11 mouse cellular contexts compared by ENCODE assay signal in genomic region chr17:71211962-71212646, GRCm38 (mm10). TPM values are rescaled to one million over a fixed set of nuclear protein-coding genes. Genes with fewer than 3 reads are reported as not detected.
DNase-seq lines count a peak whose midpoint lies in the region; ATAC-seq lines count a peak whose summit lies in the region.
"Had no signal": no experiment of that assay in that cellular context is flagged by ENCODE, and none has a peak within 500 bp of the region (broad histone marks: within the 10 kb centered on the region; RNA-seq: fewer than 3 reads in every experiment).

No protein-coding gene starts in this region.

- H3K4me1 ChIP-seq in megakaryocyte, embryonic 14.5 days, result peaks cover 99% of the 10 kb centered on the region
- peaks cover 2% of the 10 kb centered on the region; the same call in 1 of the 2 replicates for H3K4me1 ChIP-seq in limb, embryonic 11.5 days (ENCODE audit: control insufficient read depth, insufficient read depth, low read length)

- peak; percentile 86 for DNase-seq in c-Kit-positive CD71-positive TER-119-positive erythroid progenitor cells, embryonic 14.5 days (ENCODE audit: low spot score)
- no peak for DNase-seq in limb, embryonic 11.5 days (ENCODE audit: low spot score)
- DNase-seq in MN1 (ENCODE audit: low spot score), result no peak
- no peak for DNase-seq in thymus, postnatal 10 days (ENCODE audit: low spot score in 2 of 2)
- DNase-seq: left cerebral cortex, postnatal 4 days; thymus, postnatal 14 days had no signal

- peak overlapping the region; percentile 83 for H3K4me3 ChIP-seq in megakaryocyte, embryonic 14.5 days (replicated peaks)
- H3K4me3 ChIP-seq in limb, embryonic 11.5 days (ENCODE audit: low read depth, low read length), result no peak overlapping the region
- H3K4me3 ChIP-seq: myocyte had no signal

- peak overlapping the region; percentile 23 for H3K27ac ChIP-seq in limb, embryonic 11.5 days (replicated peaks; ENCODE audit: low read depth, low read length)

- peaks cover 56% of the 10 kb centered on the region for H3K36me3 ChIP-seq in megakaryocyte, embryonic 14.5 days (replicated peaks; ENCODE audit: low read length)
- H3K36me3 ChIP-seq in limb, embryonic 11.5 days (ENCODE audit: control insufficient read depth, insufficient read depth, low read length), result no peaks in the 10 kb centered on the region; the same call in 1 of the 2 replicates

- ATAC-seq in megakaryocyte, adult 5-6 weeks (ENCODE audit: poor library complexity, severe bottlenecking), result no peak
- peak; percentile 63; the same call in 1 of the 2 replicates for ATAC-seq in limb, embryonic 11.5 days (ENCODE audit: insufficient number of reproducible peaks, low FRiP score, low TSS enrichment, low read depth)
- ATAC-seq in megakaryocyte progenitor cell, adult 5-6 weeks (replicated peaks; ENCODE audit: poor library complexity), result peak; percentile 83
- ATAC-seq: activated CD4-positive, CD25-positive, alpha-beta regulatory T cell, adult 4 months had no signal

- H3K9me3 ChIP-seq in megakaryocyte, embryonic 14.5 days, result no peaks in the 10 kb centered on the region
- H3K9me3 ChIP-seq in limb, embryonic 11.5 days (ENCODE audit: control insufficient read depth, low read length), result no peaks in the 10 kb centered on the region

- no peak overlapping the region for H3K4me2 ChIP-seq in limb, embryonic 11.5 days (ENCODE audit: low read depth, severe bottlenecking)

- no peaks in the 10 kb centered on the region for H3K27me3 ChIP-seq in megakaryocyte, embryonic 14.5 days (replicated peaks)
- no peaks in the 10 kb centered on the region for H3K27me3 ChIP-seq in limb, embryonic 11.5 days (ENCODE audit: control insufficient read depth, insufficient read depth, low read length)

- no peak overlapping the region for H3K9ac ChIP-seq in limb, embryonic 11.5 days (ENCODE audit: low read length)

- 81% methylated on average over 6 of the region's 6 CpGs for WGBS in limb, embryonic 11.5 days

RNA-seq across cellular contexts. Expression of gene Lpin2, which starts 29.7 kb away (rescaled TPM):
- 7.6 TPM in 2 replicates for polyA plus RNA-seq in megakaryocyte, embryonic 14.5 days (2012; ENCODE audit: insufficient read depth, low replicate concordance)
- 21.7 and 25.3 TPM in 2 replicates for total RNA-seq in megakaryocyte, adult 5-6 weeks (2015)
- total RNA-seq in megakaryocyte, adult 5-6 weeks (2017), result 31.4 and 38.1 TPM in 2 replicates
- 48.1 and 54.8 TPM in 2 replicates for polyA plus RNA-seq in limb, embryonic 11.5 days (2014; fragmentation: Nextera tagmentation; extraction: Ambion mirVana)
- 18.9 and 26.4 TPM in 2 replicates for total RNA-seq in megakaryocyte progenitor cell, adult 5-6 weeks (2015)
- 26.1 and 47.3 TPM in 2 replicates for total RNA-seq in megakaryocyte progenitor cell, adult 5-6 weeks (2017)
